Mouse (Mus musculus) heart, embryonic 11.5 days (tissue): ENCODE measurements around the gene Dgat2. TPM values are rescaled to one million over a fixed set of nuclear protein-coding genes. Genes with fewer than 3 reads are reported as not detected.

Source experiments
- ATAC-seq: fragments of 200-750 bp; cut with Nextera tagmentation; replicated peaks from 2 replicates; pipeline ENCODE4 v1.8.0; 2017; ENCODE audit warnings: moderate library complexity; ENCODE audit not compliant: insufficient number of reproducible peaks, low FRiP score, low TSS enrichment
- H3K27ac ChIP-seq: fragments of 300-500 bp; sonication (generic); 2 replicates; pipeline ENCODE4 v1.5.1; 2014; ENCODE audit warnings: mild to moderate bottlenecking, low read depth, low read length
- H3K27me3 ChIP-seq: fragments of 300-500 bp; sonication (generic); 2 replicates; pipeline ENCODE4 v1.6.1; 2014; ENCODE audit warnings: mild to moderate bottlenecking, low read length, mixed read lengths; ENCODE audit not compliant: control insufficient read depth, insufficient read depth
- H3K36me3 ChIP-seq: fragments of 300-500 bp; sonication (generic); 2 replicates; pipeline ENCODE4 v1.6.1; 2014; ENCODE audit warnings: mild to moderate bottlenecking, low read length, moderate library complexity, mixed read lengths; ENCODE audit not compliant: control insufficient read depth, insufficient read depth
- H3K4me1 ChIP-seq: fragments of 300-500 bp; sonication (generic); 2 replicates; pipeline ENCODE4 v1.6.1; 2014; ENCODE audit warnings: low read length; ENCODE audit not compliant: control insufficient read depth, insufficient read depth
- H3K4me2 ChIP-seq: fragments of 300-500 bp; sonication (generic); 2 replicates; pipeline ENCODE4 v1.6.1; 2014; ENCODE audit warnings: mild to moderate bottlenecking, moderate library complexity
- H3K4me3 ChIP-seq: fragments of 300-500 bp; sonication (generic); 2 replicates; pipeline ENCODE4 v1.5.1; 2014; ENCODE audit warnings: low read depth, low read length
- H3K9ac ChIP-seq: fragments of 300-500 bp; sonication (generic); 2 replicates; pipeline ENCODE4 v1.6.1; 2014; ENCODE audit warnings: mild to moderate bottlenecking, low read depth, low read length, moderate library complexity
- H3K9me3 ChIP-seq: fragments of 300-500 bp; sonication (generic); replicated peaks from 2 replicates; pipeline ENCODE4 v1.6.1; 2016; ENCODE audit warnings: low read length; ENCODE audit not compliant: control insufficient read depth
- WGBS: fragments of 180-500 bp; shearing (Covaris S2); extraction: QIAGEN DNeasy Blood & Tissue Kit; methylation state at CpG from one replicate; pipeline ENCODE4 v1.1.7; 2014; ENCODE audit not compliant: insufficient replicate concordance; 5-methylcytosine and 5-hydroxymethylcytosine counted together
- polyA plus RNA-seq: library from polyadenylated mRNA; unstranded; fragments of >200 nt; fragmentation: Nextera tagmentation; extraction: Ambion mirVana; gene quantifications from 2 replicates; pipeline ENCODE4 v1.2.1, GENCODE M21; 2014

Dgat2 gene
- polyA plus RNA-seq, 1 experiment from 2014 or later: 8.7 TPM

- no peak overlapping the region for H3K4me3 ChIP-seq
- WGBS: 81% methylated on average over 10 of the region's 10 CpGs
- ATAC-seq: no peak
- peaks cover 29% of the 10 kb centered on the region for H3K4me1 ChIP-seq
- no peak overlapping the region for H3K27ac ChIP-seq
- H3K9ac ChIP-seq: no peak overlapping the region
- no peaks in the 10 kb centered on the region for H3K9me3 ChIP-seq
- no peaks in the 10 kb centered on the region; the same call in 1 of the 2 replicates for H3K27me3 ChIP-seq
- H3K36me3 ChIP-seq: no peaks in the 10 kb centered on the region
- H3K4me2 ChIP-seq: no peak overlapping the region
These were observed 25.8 kb downstream of the Dgat2 start for GRCm38 (mm10) chr7:99156737-99157136.

GRCm38 (mm10) chr7:99155311-99156289 lies 26.9 kb downstream of the Dgat2 start:
- Histone ChIP-seq H3K27me3 (no peaks in the 10 kb centered on the region; the same call in 1 of the 2 replicates), H3K27ac (0 out of 2 replicates have a peak overlapping the region, but pooled peaks have one; percentile 6), H3K4me3 (peak overlapping the region; percentile 23; the same call in 1 of the 2 replicates), H3K9ac (no peak overlapping the region), H3K4me1 (peaks cover 20% of the 10 kb centered on the region), H3K36me3 (no peaks in the 10 kb centered on the region), H3K4me2 (peak overlapping the region; percentile 68), H3K9me3 (no peaks in the 10 kb centered on the region)
- 8% methylated on average over 17 of the region's 17 CpGs for WGBS
- peak; percentile 46; the same call in 1 of the 2 replicates for ATAC-seq

GRCm38 (mm10) chr7:99154648-99155151 lies 27.8 kb downstream of the Dgat2 start:
- no peaks in the 10 kb centered on the region for H3K36me3 ChIP-seq
- H3K27ac ChIP-seq: no peak overlapping the region
- peak; percentile 31 for ATAC-seq
- peaks cover 20% of the 10 kb centered on the region for H3K4me1 ChIP-seq
- H3K4me2 ChIP-seq: no peak overlapping the region
- no peaks in the 10 kb centered on the region; the same call in 1 of the 2 replicates for H3K27me3 ChIP-seq
- H3K9ac ChIP-seq: no peak overlapping the region
- no peak overlapping the region for H3K4me3 ChIP-seq
- H3K9me3 ChIP-seq: no peaks in the 10 kb centered on the region
- WGBS: 56% methylated on average over 8 of the region's 8 CpGs

GRCm38 (mm10) chr7:99153686-99154202 lies 28.8 kb downstream of the Dgat2 start:
- Histone ChIP-seq H3K27ac (no peak overlapping the region), H3K4me2 (no peak overlapping the region), H3K4me1 (peaks cover 18% of the 10 kb centered on the region), H3K9me3 (no peaks in the 10 kb centered on the region), H3K9ac (no peak overlapping the region), H3K4me3 (no peak overlapping the region), H3K36me3 (no peaks in the 10 kb centered on the region), H3K27me3 (no peaks in the 10 kb centered on the region; the same call in 1 of the 2 replicates)
- ATAC-seq: no peak
- WGBS: 84% methylated on average over 11 of the region's 11 CpGs

- Histone ChIP-seq H3K4me2 (no peak overlapping the region), H3K36me3 (no peaks in the 10 kb centered on the region), H3K27ac (no peak overlapping the region), H3K27me3 (no peaks in the 10 kb centered on the region; the same call in 1 of the 2 replicates), H3K9ac (no peak overlapping the region), H3K4me1 (peaks cover 17% of the 10 kb centered on the region), H3K4me3 (no peak overlapping the region), H3K9me3 (no peaks in the 10 kb centered on the region)
- WGBS: 38% methylated on average over 8 of the region's 8 CpGs
- ATAC-seq: no peak
These were observed 29.8 kb downstream of the Dgat2 start for GRCm38 (mm10) chr7:99152756-99153155.

GRCm38 (mm10) chr7:99151342-99151741 lies 31.2 kb downstream of the Dgat2 start:
- Histone ChIP-seq H3K36me3 (no peaks in the 10 kb centered on the region), H3K27ac (no peak overlapping the region), H3K9me3 (no peaks in the 10 kb centered on the region), H3K27me3 (no peaks in the 10 kb centered on the region), H3K4me2 (no peak overlapping the region), H3K4me3 (no peak overlapping the region), H3K4me1 (peaks cover 14% of the 10 kb centered on the region), H3K9ac (no peak overlapping the region)
- ATAC-seq: no peak
- 7% methylated on average over 7 of the region's 7 CpGs for WGBS

- Histone ChIP-seq H3K27ac (no peak overlapping the region), H3K9ac (no peak overlapping the region), H3K27me3 (no peaks in the 10 kb centered on the region), H3K4me1 (peaks cover 11% of the 10 kb centered on the region), H3K4me3 (no peak overlapping the region), H3K36me3 (no peaks in the 10 kb centered on the region), H3K9me3 (no peaks in the 10 kb centered on the region), H3K4me2 (no peak overlapping the region)
- ATAC-seq: no peak
- 42% methylated on average over 1 of the region's 1 CpGs for WGBS
These were observed 33.5 kb downstream of the Dgat2 start for GRCm38 (mm10) chr7:99149017-99149416.

GRCm38 (mm10) chr7:99147494-99147893 lies 35.0 kb downstream of the Dgat2 start:
- Histone ChIP-seq H3K4me1 (peaks cover 7% of the 10 kb centered on the region), H3K27me3 (no peaks in the 10 kb centered on the region), H3K4me3 (no peak overlapping the region), H3K4me2 (no peak overlapping the region), H3K36me3 (no peaks in the 10 kb centered on the region), H3K27ac (no peak overlapping the region), H3K9me3 (no peaks in the 10 kb centered on the region), H3K9ac (no peak overlapping the region)
- no peak for ATAC-seq
- WGBS: 85% methylated on average over 7 of the region's 7 CpGs
